In the genomic region with DNA sequence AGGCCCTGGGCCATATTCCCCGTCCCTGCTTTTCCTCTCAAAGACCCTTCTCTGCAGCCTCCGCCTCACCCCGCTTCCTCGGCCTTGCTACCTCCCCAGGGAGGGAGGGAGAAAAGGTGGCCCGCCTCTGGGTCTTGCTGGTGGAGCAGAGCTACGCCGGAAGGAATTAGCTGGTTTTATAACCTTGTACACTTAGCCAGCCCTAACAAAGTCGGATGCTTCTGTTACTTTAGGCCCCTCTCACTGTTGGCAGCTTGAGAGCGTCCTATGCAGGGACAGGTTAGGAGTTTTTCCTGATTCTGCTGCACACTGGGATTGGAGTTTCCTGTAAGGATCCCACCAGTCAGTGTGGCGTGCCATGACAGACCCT, we compare ENCODE assay signal across 15 mouse cellular contexts. TPM values are rescaled to one million over a fixed set of nuclear protein-coding genes. Genes with fewer than 3 reads are reported as not detected.
A peak's percentile ranks its signal among the peaks of the same experiment; 100 is the strongest.
DNase-seq lines count a peak whose midpoint lies in the region; ATAC-seq lines count a peak whose summit lies in the region.
"Had no signal": no experiment of that assay in that cellular context is flagged by ENCODE, and none has a peak within 500 bp of the region (broad histone marks: within the 10 kb centered on the region; RNA-seq: fewer than 3 reads in every experiment).

No protein-coding gene starts in this region.

- ATAC-seq in heart, embryonic 12.5 days (ENCODE audit: insufficient number of reproducible peaks, low FRiP score): no peak
- ATAC-seq in midbrain, embryonic 11.5 days (ENCODE audit: low FRiP score): no peak
- ATAC-seq in midbrain, embryonic 16.5 days: no peak
- no peak for ATAC-seq in hindbrain, embryonic 13.5 days (ENCODE audit: low FRiP score)
- ATAC-seq in neural tube, embryonic 12.5 days (ENCODE audit: low FRiP score, low read depth): no peak

- intact Hi-C loops in left cerebral cortex, postnatal 14 days (cut with DNase I): loop anchor here (5.0 kb wide), 1 partner anchor 93 kb away; the partner anchor contains the start of gene Ldah

- DNase-seq in heart, adult 18-20 months: no peak
- peak; percentile 95 for DNase-seq in midbrain, embryonic 11.5 days (ENCODE audit: low spot score, missing footprints)
- no peak for DNase-seq in left cerebral cortex, postnatal 14 days (ENCODE audit: low spot score in 2 of 2)
- DNase-seq in adrenal gland, adult (ENCODE audit: inconsistent age in 2 of 2, low spot score in 1 of 2): no peak
- DNase-seq: cerebellum, adult 8-10 months; lung, postnatal 4 days; thymus, postnatal 25 days had no signal

- H3K27me3 ChIP-seq in heart, embryonic 12.5 days (replicated peaks): peaks cover 93% of the 10 kb centered on the region
- peaks cover 90% of the 10 kb centered on the region for H3K27me3 ChIP-seq in midbrain, embryonic 11.5 days (ENCODE audit: control insufficient read depth, insufficient read depth, low read length)
- peaks cover 74% of the 10 kb centered on the region for H3K27me3 ChIP-seq in midbrain, embryonic 16.5 days (ENCODE audit: control insufficient read depth, insufficient read depth, low read depth, low read length)
- H3K27me3 ChIP-seq in hindbrain, embryonic 13.5 days: peaks cover 98% of the 10 kb centered on the region
- peaks cover 89% of the 10 kb centered on the region for H3K27me3 ChIP-seq in neural tube, embryonic 12.5 days (replicated peaks)

- peak overlapping the region; percentile 80 for H3K4me2 ChIP-seq in heart, embryonic 12.5 days
- H3K4me2 ChIP-seq in midbrain, embryonic 11.5 days: 0 out of 2 replicates have a peak overlapping the region, but pooled peaks have one; percentile 4
- H3K4me2 ChIP-seq in midbrain, embryonic 16.5 days (ENCODE audit: low read length): no peak overlapping the region
- no peak overlapping the region for H3K4me2 ChIP-seq in hindbrain, embryonic 13.5 days
- H3K4me2 ChIP-seq in neural tube, embryonic 12.5 days (replicated peaks): no peak overlapping the region
- H3K4me2 ChIP-seq: liver, embryonic 15.5 days had no signal

- no peaks in the 10 kb centered on the region for H3K36me3 ChIP-seq in heart, embryonic 12.5 days
- H3K36me3 ChIP-seq in midbrain, embryonic 11.5 days (ENCODE audit: control insufficient read depth, insufficient read depth, low read length): no peaks in the 10 kb centered on the region
- no peaks in the 10 kb centered on the region for H3K36me3 ChIP-seq in midbrain, embryonic 16.5 days (ENCODE audit: control insufficient read depth, insufficient read depth, low read length)
- H3K36me3 ChIP-seq in hindbrain, embryonic 13.5 days: no peaks in the 10 kb centered on the region
- no peaks in the 10 kb centered on the region for H3K36me3 ChIP-seq in neural tube, embryonic 12.5 days
- H3K36me3 ChIP-seq: liver, embryonic 15.5 days had no signal

- H3K4me3 ChIP-seq in heart, embryonic 12.5 days: peak overlapping the region; percentile 52; the same call in 1 of the 2 replicates
- H3K4me3 ChIP-seq in midbrain, embryonic 11.5 days (ENCODE audit: low read depth, low read length): no peak overlapping the region; the same call in 1 of the 2 replicates
- H3K4me3 ChIP-seq in midbrain, embryonic 16.5 days (ENCODE audit: low read depth, low read length): no peak overlapping the region
- H3K4me3 ChIP-seq in hindbrain, embryonic 13.5 days: peak overlapping the region; percentile 2; the same call in 1 of the 2 replicates
- H3K4me3 ChIP-seq in neural tube, embryonic 12.5 days: peak overlapping the region; percentile 1; the same call in 1 of the 2 replicates
- H3K4me3 ChIP-seq: liver, embryonic 15.5 days; myocyte had no signal

- WGBS in heart, embryonic 12.5 days: 37% methylated on average over 10 of the region's 10 CpGs
- 8% methylated on average over 10 of the region's 10 CpGs for whole genome bisulfite sequencing in midbrain, embryonic 11.5 days
- 17% methylated on average over 10 of the region's 10 CpGs for WGBS in midbrain, embryonic 16.5 days
- 12% methylated on average over 10 of the region's 10 CpGs for WGBS in hindbrain, embryonic 13.5 days
- WGBS in neural tube, embryonic 12.5 days: 8% methylated on average over 10 of the region's 10 CpGs

- no peak overlapping the region for H3K9ac ChIP-seq in heart, embryonic 12.5 days
- H3K9ac ChIP-seq in midbrain, embryonic 11.5 days (ENCODE audit: low read length): peak overlapping the region; percentile 5; the same call in 1 of the 2 replicates
- no peak overlapping the region for H3K9ac ChIP-seq in midbrain, embryonic 16.5 days (ENCODE audit: low read depth, low read length)
- peak overlapping the region; percentile 13; the same call in 1 of the 2 replicates for H3K9ac ChIP-seq in hindbrain, embryonic 13.5 days
- no peak overlapping the region for H3K9ac ChIP-seq in neural tube, embryonic 12.5 days
- H3K9ac ChIP-seq: liver, embryonic 15.5 days had no signal

- H3K9me3 ChIP-seq in heart, embryonic 12.5 days (replicated peaks): no peaks in the 10 kb centered on the region
- H3K9me3 ChIP-seq in midbrain, embryonic 11.5 days (ENCODE audit: control insufficient read depth, low read length): no peaks in the 10 kb centered on the region
- H3K9me3 ChIP-seq in midbrain, embryonic 16.5 days (replicated peaks; ENCODE audit: control insufficient read depth, low read length, poor library complexity, severe bottlenecking): no peaks in the 10 kb centered on the region
- no peaks in the 10 kb centered on the region for H3K9me3 ChIP-seq in hindbrain, embryonic 13.5 days
- H3K9me3 ChIP-seq in neural tube, embryonic 12.5 days: no peaks in the 10 kb centered on the region
- H3K9me3 ChIP-seq: liver, embryonic 15.5 days had no signal

- H3K27ac ChIP-seq in heart, embryonic 12.5 days (ENCODE audit: poor library complexity, severe bottlenecking): no peak overlapping the region
- no peak overlapping the region for H3K27ac ChIP-seq in midbrain, embryonic 11.5 days (ENCODE audit: low read depth, low read length)
- no peak overlapping the region for H3K27ac ChIP-seq in midbrain, embryonic 16.5 days (ENCODE audit: low read length)
- no peak overlapping the region for H3K27ac ChIP-seq in hindbrain, embryonic 13.5 days
- no peak overlapping the region for H3K27ac ChIP-seq in neural tube, embryonic 12.5 days
- H3K27ac ChIP-seq: liver, embryonic 15.5 days had no signal

- H3K4me1 ChIP-seq in heart, embryonic 12.5 days (replicated peaks): peaks cover 34% of the 10 kb centered on the region
- peaks cover 16% of the 10 kb centered on the region for H3K4me1 ChIP-seq in midbrain, embryonic 11.5 days (ENCODE audit: control insufficient read depth, insufficient read depth, low read length)
- H3K4me1 ChIP-seq in midbrain, embryonic 16.5 days (ENCODE audit: control insufficient read depth, insufficient read depth, low read length): peaks cover 18% of the 10 kb centered on the region
- peaks cover 43% of the 10 kb centered on the region for H3K4me1 ChIP-seq in hindbrain, embryonic 13.5 days (replicated peaks)
- H3K4me1 ChIP-seq in neural tube, embryonic 12.5 days: peaks cover 29% of the 10 kb centered on the region

RNA-seq across cellular contexts. Expression of gene Gdf7, which starts 1.7 kb away (rescaled TPM):
- polyA plus RNA-seq in heart, embryonic 12.5 days (2016; fragmentation: Nextera tagmentation; extraction: Ambion mirVana): 0.24 and 0.27 TPM in 2 replicates
- total RNA-seq in heart, adult 18-20 months (2021): under 1 TPM; 0.17 to 0.26 TPM
- 0.26 and 0.64 TPM in 2 replicates for polyA plus RNA-seq in midbrain, embryonic 11.5 days (2014; fragmentation: Nextera tagmentation; extraction: Ambion mirVana)
- polyA plus RNA-seq in midbrain, embryonic 16.5 days (2015; fragmentation: Nextera tagmentation; extraction: Ambion mirVana): 0.15 and 0.16 TPM in 2 replicates
- 0.40 and 0.88 TPM in 2 replicates for polyA plus RNA-seq in hindbrain, embryonic 13.5 days (2015; fragmentation: Nextera tagmentation; extraction: Ambion mirVana)
- 0.39 and 0.42 TPM in 2 replicates for polyA plus RNA-seq in neural tube, embryonic 12.5 days (2016; fragmentation: Nextera tagmentation; extraction: Ambion mirVana)
- under 1 TPM; 0.48 to 0.63 TPM for total RNA-seq in left cerebral cortex, postnatal 14 days (2021)
- total RNA-seq: MEL had no signal
- polyA plus RNA-seq: intestine, embryonic 14.5 days; liver, embryonic 15.5 days had no signal

RNA-seq across cellular contexts. Expression of gene Hs1bp3, which starts 13.1 kb away (rescaled TPM):
- 16.5 and 18.3 TPM in 2 replicates for polyA plus RNA-seq in heart, embryonic 12.5 days (2016; fragmentation: Nextera tagmentation; extraction: Ambion mirVana)
- total RNA-seq in heart, adult 18-20 months (2021): 10 to 100 TPM; 13.8 to 15.6 TPM
- 7.2 and 7.4 TPM in 2 replicates for polyA plus RNA-seq in midbrain, embryonic 11.5 days (2014; fragmentation: Nextera tagmentation; extraction: Ambion mirVana)
- 8.4 and 8.9 TPM in 2 replicates for polyA plus RNA-seq in midbrain, embryonic 16.5 days (2015; fragmentation: Nextera tagmentation; extraction: Ambion mirVana)
- 9.5 and 10.1 TPM in 2 replicates for polyA plus RNA-seq in hindbrain, embryonic 13.5 days (2015; fragmentation: Nextera tagmentation; extraction: Ambion mirVana)
- polyA plus RNA-seq in neural tube, embryonic 12.5 days (2016; fragmentation: Nextera tagmentation; extraction: Ambion mirVana): 10.9 and 11.6 TPM in 2 replicates
- 10 to 100 TPM; 10.6 to 11.0 TPM for total RNA-seq in left cerebral cortex, postnatal 14 days (2021)

Comparison
In these comparisons a context has a peak if more than half of its experiments do, and no peak if none do; other contexts are left out.
1. H3K4me2 ChIP-seq: peak in heart, embryonic 12.5 days (single experiment) and midbrain, embryonic 11.5 days (single experiment); none in midbrain, embryonic 16.5 days (single experiment), hindbrain, embryonic 13.5 days (single experiment) and neural tube, embryonic 12.5 days (single experiment).
2. H3K9ac ChIP-seq: peak in midbrain, embryonic 11.5 days (single experiment) and hindbrain, embryonic 13.5 days (single experiment); none in heart, embryonic 12.5 days (single experiment), midbrain, embryonic 16.5 days (single experiment) and neural tube, embryonic 12.5 days (single experiment).
3. H3K4me3 ChIP-seq: peak in heart, embryonic 12.5 days (single experiment), hindbrain, embryonic 13.5 days (single experiment) and neural tube, embryonic 12.5 days (single experiment); none in midbrain, embryonic 11.5 days (single experiment) and midbrain, embryonic 16.5 days (single experiment).